Mouse (Mus musculus): ENCODE data around the gene Zfp653. TPM values are rescaled to one million over a fixed set of nuclear protein-coding genes. Genes with fewer than 3 reads are reported as not detected.
"Not testable (repeated sequence)": the region's sequence is repeated elsewhere in the genome, so short reads cannot be mapped to it uniquely, and the experiment has no call there.

Zfp653 gene
- polyA plus RNA-seq, 1 experiment from 2014 or later: 14.2 TPM

DNA sequence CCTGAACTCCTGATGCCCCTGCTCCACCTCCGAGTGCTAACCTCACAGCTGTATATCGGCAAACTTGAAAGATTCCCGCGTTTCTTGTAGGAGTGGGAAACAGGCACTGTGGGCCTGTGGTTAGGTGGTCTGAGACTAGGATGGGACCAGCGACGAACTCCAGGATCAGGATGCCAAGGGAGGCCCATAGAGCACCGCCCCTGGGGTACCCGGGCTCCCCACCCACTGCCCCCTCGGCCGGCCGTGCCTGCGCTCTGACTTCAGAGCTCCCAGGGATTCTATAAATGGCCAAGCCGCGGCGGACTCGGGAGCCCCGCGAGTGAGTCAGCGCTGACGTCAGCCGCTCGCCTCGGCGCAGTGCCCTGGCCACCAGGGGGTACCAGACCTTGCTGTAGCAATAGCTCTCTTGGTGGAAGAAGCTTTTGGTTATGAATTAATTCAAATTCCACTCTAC lies 24.7 kb upstream of the Zfp653 start:
- Histone ChIP-seq H3K36me3 (ENCODE audit: insufficient read depth, low read length) (no peaks in the 10 kb centered on the region), H3K4me2 (replicated peaks; ENCODE audit: low read depth, low read length) (peak overlapping the region; percentile 55), H3K27ac (ENCODE audit: low read length) (no peak overlapping the region), H3K27me3 (ENCODE audit: insufficient read depth, low read length) (peaks cover 21% of the 10 kb centered on the region), H3K9me3 (ENCODE audit: low read length) (no peaks in the 10 kb centered on the region), H3K4me3 (ENCODE audit: low read length) (peak overlapping the region; percentile 33), H3K4me1 (ENCODE audit: insufficient read depth, low read length) (no peaks in the 10 kb centered on the region), H3K9ac (replicated peaks; ENCODE audit: low read length) (peak overlapping the region; percentile 29)
- 1% methylated on average over 24 of the region's 24 CpGs for WGBS
- ATAC-seq (ENCODE audit: low FRiP score, low TSS enrichment): peak; percentile 69; the same call in 1 of the 2 replicates

DNA sequence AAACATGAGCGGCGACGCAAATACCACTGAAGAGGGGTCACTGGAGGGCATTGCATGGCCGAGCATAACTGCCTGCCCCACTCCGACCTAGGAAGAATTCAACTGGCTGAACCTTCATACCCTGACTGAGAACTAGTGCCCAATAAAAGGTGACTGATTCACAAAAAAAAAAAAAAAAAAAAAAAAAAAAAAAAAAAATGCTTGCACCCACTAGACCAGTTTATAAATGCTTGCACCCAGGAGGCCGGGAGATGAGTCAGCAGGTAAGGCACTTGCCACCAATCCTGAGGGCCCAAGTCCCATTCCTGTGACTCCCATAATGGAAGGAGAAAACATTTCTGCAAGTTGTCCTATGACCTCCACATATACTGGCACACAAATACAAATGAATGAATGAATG lies 21.6 kb upstream of the Zfp653 start:
- Histone ChIP-seq H3K27me3 (ENCODE audit: insufficient read depth, low read length) (no peaks in the 10 kb centered on the region), H3K4me2 (replicated peaks; ENCODE audit: low read depth, low read length) (no peak overlapping the region), H3K4me3 (ENCODE audit: low read length) (no peak overlapping the region), H3K9me3 (ENCODE audit: low read length) (no peaks in the 10 kb centered on the region), H3K36me3 (ENCODE audit: insufficient read depth, low read length) (no peaks in the 10 kb centered on the region), H3K4me1 (ENCODE audit: insufficient read depth, low read length) (no peaks in the 10 kb centered on the region), H3K9ac (replicated peaks; ENCODE audit: low read length) (no peak overlapping the region), H3K27ac (ENCODE audit: low read length) (no peak overlapping the region)
- no peak for ATAC-seq (ENCODE audit: low FRiP score, low TSS enrichment)
- WGBS: 90% methylated on average over 6 of the region's 6 CpGs

DNA sequence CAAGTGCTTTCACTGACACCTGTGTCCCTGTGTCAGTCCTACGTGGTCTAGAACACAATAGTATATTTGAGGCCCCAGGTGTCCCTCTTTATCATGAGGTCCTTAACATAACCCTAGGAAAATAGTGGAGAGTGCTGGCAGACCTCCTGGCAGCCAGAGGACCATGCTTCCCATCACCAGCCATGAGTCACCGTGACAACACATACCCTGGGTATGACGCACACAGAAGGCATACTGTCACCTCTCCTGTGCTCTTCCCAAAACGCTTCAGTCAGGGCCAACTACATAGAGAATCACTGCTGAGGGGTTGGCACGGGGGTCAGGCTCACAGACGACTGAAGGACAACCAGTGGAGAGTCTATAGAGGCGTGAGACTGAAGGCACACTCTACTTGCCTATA lies 18.8 kb upstream of the Zfp653 start:
- no peak for ATAC-seq (ENCODE audit: low FRiP score, low TSS enrichment)
- WGBS: 90% methylated on average over 7 of the region's 7 CpGs

DNA sequence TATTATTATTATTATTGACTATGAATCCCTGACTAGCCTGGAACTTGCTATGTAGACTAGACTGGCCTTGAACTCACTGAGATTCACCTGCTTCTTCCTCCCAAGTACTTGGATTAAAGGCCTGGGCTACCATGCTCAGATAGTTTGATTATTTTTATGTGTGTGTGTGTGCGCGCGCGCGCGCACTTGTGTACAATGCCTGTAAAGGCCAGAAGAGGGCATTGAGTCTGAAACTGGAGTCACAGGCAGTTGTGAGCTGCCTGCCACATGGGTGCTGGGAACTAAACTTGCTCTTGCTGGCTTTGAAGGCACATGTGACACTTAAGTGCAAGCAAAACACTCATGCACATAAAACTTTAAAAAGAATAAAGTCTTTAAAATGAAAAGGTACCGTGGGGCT lies 18.1 kb upstream of the Zfp653 start:
- Histone ChIP-seq H3K4me2 (replicated peaks; ENCODE audit: low read depth, low read length) (no peak overlapping the region), H3K9ac (replicated peaks; ENCODE audit: low read length) (no peak overlapping the region), H3K9me3 (ENCODE audit: low read length) (no peaks in the 10 kb centered on the region), H3K4me3 (ENCODE audit: low read length) (no peak overlapping the region), H3K36me3 (ENCODE audit: insufficient read depth, low read length) (no peaks in the 10 kb centered on the region), H3K27me3 (ENCODE audit: insufficient read depth, low read length) (no peaks in the 10 kb centered on the region), H3K27ac (ENCODE audit: low read length) (no peak overlapping the region), H3K4me1 (ENCODE audit: insufficient read depth, low read length) (peaks cover 11% of the 10 kb centered on the region)
- no peak for ATAC-seq (ENCODE audit: low FRiP score, low TSS enrichment)
- WGBS: 97% methylated on average over 7 of the region's 7 CpGs

More for the DNA sequence above, 18.8 kb upstream of the Zfp653 start:
- no peak overlapping the region for H3K27ac ChIP-seq (ENCODE audit: low read length)
- no peaks in the 10 kb centered on the region for H3K27me3 ChIP-seq (ENCODE audit: insufficient read depth, low read length)
- no peaks in the 10 kb centered on the region for H3K36me3 ChIP-seq (ENCODE audit: insufficient read depth, low read length)
- H3K4me2 ChIP-seq (replicated peaks; ENCODE audit: low read depth, low read length): no peak overlapping the region
- no peak overlapping the region for H3K4me3 ChIP-seq (ENCODE audit: low read length)
- peaks cover 6% of the 10 kb centered on the region for H3K4me1 ChIP-seq (ENCODE audit: insufficient read depth, low read length)
- no peak overlapping the region for H3K9ac ChIP-seq (replicated peaks; ENCODE audit: low read length)
- H3K9me3 ChIP-seq (ENCODE audit: low read length): no peaks in the 10 kb centered on the region

DNA sequence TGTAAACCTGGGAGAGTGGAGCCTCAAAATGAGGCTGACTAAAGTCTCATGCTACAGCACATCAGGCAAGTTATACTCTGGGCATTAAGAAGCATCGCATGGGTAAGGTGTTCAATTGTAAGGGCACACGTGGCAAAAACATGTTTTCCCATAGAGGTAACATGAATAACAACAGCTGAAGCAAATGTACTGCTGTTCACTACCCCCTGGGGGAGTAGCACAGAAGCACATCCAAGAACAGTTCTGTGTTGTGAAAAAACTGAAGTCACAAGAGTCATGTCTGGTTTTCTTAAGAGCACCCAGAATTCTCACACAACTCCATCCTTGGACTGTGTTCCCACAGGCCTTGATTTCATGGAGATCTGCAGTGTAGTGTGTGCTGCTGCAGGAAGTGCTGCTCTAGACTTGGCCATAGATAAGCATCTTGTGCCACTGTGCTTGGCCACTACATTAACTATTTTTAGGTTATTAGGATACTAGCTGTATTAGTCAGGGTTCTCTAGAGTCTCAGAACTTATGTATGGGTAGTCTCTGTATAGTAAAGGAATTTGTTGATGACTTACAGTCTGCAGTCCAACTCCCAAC lies 15.9 kb upstream of the Zfp653 start:
- Histone ChIP-seq H3K4me3 (ENCODE audit: low read length) (no peak overlapping the region), H3K4me2 (replicated peaks; ENCODE audit: low read depth, low read length) (no peak overlapping the region), H3K36me3 (ENCODE audit: insufficient read depth, low read length) (no peaks in the 10 kb centered on the region), H3K27ac (ENCODE audit: low read length) (no peak overlapping the region), H3K9me3 (ENCODE audit: low read length) (no peaks in the 10 kb centered on the region), H3K4me1 (ENCODE audit: insufficient read depth, low read length) (peaks cover 17% of the 10 kb centered on the region), H3K27me3 (ENCODE audit: insufficient read depth, low read length) (no peaks in the 10 kb centered on the region), H3K9ac (replicated peaks; ENCODE audit: low read length) (no peak overlapping the region)
- 90% methylated on average over 2 of the region's 2 CpGs for WGBS
- no peak for ATAC-seq (ENCODE audit: low FRiP score, low TSS enrichment)

DNA sequence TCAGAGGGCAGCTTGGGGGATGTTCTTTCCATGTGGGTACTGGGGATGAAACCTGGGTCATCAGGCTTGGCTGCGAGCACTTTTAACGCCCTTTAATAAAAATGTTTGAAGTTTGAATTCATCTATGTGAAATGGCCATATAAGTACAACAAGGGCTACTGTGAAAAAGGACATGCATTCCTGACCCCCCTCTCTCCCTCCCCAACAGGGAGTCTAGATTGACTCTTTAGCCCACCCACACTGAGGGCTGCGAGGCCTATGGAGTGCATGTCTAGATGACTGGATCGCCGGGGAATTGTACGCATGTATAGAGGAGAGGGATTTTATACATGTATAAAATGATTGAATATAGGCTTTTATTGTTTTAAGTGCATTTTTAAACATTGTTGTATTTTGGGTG lies 14.8 kb upstream of the Zfp653 start:
- peak overlapping the region; percentile 82 for H3K9ac ChIP-seq (replicated peaks; ENCODE audit: low read length)
- no peaks in the 10 kb centered on the region for H3K27me3 ChIP-seq (ENCODE audit: insufficient read depth, low read length)
- peak overlapping the region; percentile 75 for H3K27ac ChIP-seq (ENCODE audit: low read length)
- peak overlapping the region; percentile 89 for H3K4me3 ChIP-seq (ENCODE audit: low read length)
- H3K4me1 ChIP-seq (ENCODE audit: insufficient read depth, low read length): peaks cover 17% of the 10 kb centered on the region
- WGBS: 54% methylated on average over 6 of the region's 6 CpGs
- 0 out of 2 replicates have a peak, but pooled peaks have one; percentile 5 for ATAC-seq (ENCODE audit: low FRiP score, low TSS enrichment)
- H3K4me2 ChIP-seq (replicated peaks; ENCODE audit: low read depth, low read length): peak overlapping the region; percentile 74
- no peaks in the 10 kb centered on the region for H3K9me3 ChIP-seq (ENCODE audit: low read length)
- no peaks in the 10 kb centered on the region for H3K36me3 ChIP-seq (ENCODE audit: insufficient read depth, low read length)

DNA sequence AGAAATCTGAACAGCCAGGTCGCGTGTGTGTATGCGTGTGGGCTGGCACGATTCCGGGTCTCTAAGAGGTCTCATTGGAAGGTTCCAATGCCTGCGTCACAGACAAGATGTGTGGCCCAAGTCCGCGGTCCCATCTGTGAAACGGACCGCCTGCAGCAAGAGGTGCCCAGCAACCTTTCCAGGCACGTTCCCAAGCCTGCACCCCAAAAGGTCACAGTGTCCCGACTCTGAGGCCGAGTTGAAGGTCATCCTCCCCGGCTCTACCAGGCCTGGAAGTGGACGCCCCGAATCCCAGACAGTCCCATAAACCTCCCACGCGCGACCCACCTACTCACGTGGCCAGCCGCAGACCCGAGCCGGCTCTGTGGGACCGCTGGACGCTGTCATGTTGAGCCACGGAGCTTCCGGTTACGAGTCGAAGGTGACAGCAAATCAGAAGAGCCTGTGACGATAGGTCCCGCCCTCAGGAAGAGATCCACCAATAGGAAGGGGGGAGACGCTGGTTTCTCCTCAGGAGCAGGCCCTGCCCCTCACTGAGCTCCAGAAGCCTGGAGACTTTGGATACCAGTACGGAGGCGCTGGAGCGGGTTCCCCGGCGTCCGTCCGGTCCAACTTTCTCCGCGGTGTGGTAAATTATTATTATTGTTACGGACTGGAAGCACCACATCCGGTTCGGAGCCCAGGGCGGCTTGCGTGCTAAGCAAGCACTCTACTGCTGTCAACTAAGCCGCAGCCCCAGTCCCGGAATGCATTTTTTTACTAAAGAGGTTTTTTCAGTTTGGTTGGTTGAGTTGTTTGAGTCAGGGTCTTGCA lies 14.1 kb upstream of the Zfp653 start, which contains the start of gene Ecsit:
Ecsit (minus strand) TSS at position 417 of the 813 bp plus-strand sequence.
- Histone ChIP-seq H3K4me2 (replicated peaks; ENCODE audit: low read depth, low read length) (peak within 1 kb of the TSS; percentile 74), H3K9me3 (ENCODE audit: low read length) (no peaks in the 10 kb centered on the region), H3K4me1 (ENCODE audit: insufficient read depth, low read length) (peaks cover 17% of the 10 kb centered on the region), H3K9ac (replicated peaks; ENCODE audit: low read length) (peak within 1 kb of the TSS; percentile 82), H3K36me3 (ENCODE audit: insufficient read depth, low read length) (no peaks in the 10 kb centered on the region), H3K27me3 (ENCODE audit: insufficient read depth, low read length) (no peaks in the 10 kb centered on the region), H3K27ac (ENCODE audit: low read length) (peak within 1 kb of the TSS; percentile 75), H3K4me3 (ENCODE audit: low read length) (peak within 1 kb of the TSS; percentile 89)
- under 1% methylated on average over 48 of the region's 48 CpGs for WGBS
- ATAC-seq (ENCODE audit: low FRiP score, low TSS enrichment): peak; percentile 99

DNA sequence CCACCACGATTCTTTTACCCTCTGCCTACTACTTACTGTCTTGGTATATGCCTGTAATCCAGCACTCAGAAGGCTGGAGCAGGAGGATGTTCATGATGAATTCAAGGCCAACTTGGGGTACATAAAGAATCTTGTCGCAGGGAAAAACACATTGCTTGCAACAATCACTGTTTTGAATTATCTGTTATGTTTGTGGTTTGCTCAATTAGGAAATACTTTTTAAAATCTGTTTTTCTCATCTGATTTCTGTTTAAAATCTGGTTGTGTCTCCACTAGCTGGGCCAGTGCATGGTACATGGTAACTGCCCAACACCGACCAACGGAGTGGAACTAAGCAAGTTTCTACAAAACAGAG lies 13.5 kb upstream of the Zfp653 start:
- no peaks in the 10 kb centered on the region for H3K27me3 ChIP-seq (ENCODE audit: insufficient read depth, low read length)
- peak overlapping the region; percentile 75; the same call in 1 of the 2 replicates for H3K27ac ChIP-seq (ENCODE audit: low read length)
- H3K36me3 ChIP-seq (ENCODE audit: insufficient read depth, low read length): no peaks in the 10 kb centered on the region
- H3K4me3 ChIP-seq (ENCODE audit: low read length): peak overlapping the region; percentile 89
- H3K4me1 ChIP-seq (ENCODE audit: insufficient read depth, low read length): peaks cover 17% of the 10 kb centered on the region
- WGBS: 23% methylated on average over 4 of the region's 4 CpGs
- no peak for ATAC-seq (ENCODE audit: low FRiP score, low TSS enrichment)
- H3K9ac ChIP-seq (replicated peaks; ENCODE audit: low read length): peak overlapping the region; percentile 82
- H3K9me3 ChIP-seq (ENCODE audit: low read length): no peaks in the 10 kb centered on the region
- H3K4me2 ChIP-seq (replicated peaks; ENCODE audit: low read depth, low read length): peak overlapping the region; percentile 74

DNA sequence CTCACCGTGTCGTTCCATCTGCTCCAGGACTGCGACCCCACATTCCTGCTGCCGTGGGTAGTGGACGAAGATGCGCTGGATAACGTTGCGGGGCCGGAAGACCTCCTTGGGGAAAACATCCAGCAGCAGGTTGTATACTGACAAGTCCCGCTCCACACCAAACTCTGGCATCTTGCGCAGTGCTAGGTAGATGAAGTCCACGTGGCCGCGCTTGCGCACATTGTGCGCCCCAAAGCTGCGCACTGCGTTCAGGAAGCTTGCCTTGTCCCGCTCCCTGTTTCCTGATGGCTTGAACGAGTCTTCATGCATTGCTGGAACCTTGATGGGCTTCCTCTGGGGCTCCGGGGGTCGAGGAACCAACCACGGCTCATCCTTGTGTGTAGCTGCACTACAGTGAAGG lies 5.0 kb upstream of the Zfp653 start:
- H3K4me1 ChIP-seq (ENCODE audit: insufficient read depth, low read length): no peaks in the 10 kb centered on the region; the same call in 1 of the 2 replicates
- H3K4me3 ChIP-seq (ENCODE audit: low read length): no peak overlapping the region
- no peak overlapping the region for H3K27ac ChIP-seq (ENCODE audit: low read length)
- no peak for ATAC-seq (ENCODE audit: low FRiP score, low TSS enrichment)
- 90% methylated on average over 23 of the region's 23 CpGs for WGBS
- no peak overlapping the region for H3K4me2 ChIP-seq (replicated peaks; ENCODE audit: low read depth, low read length)
- no peaks in the 10 kb centered on the region for H3K9me3 ChIP-seq (ENCODE audit: low read length)
- no peak overlapping the region for H3K9ac ChIP-seq (replicated peaks; ENCODE audit: low read length)
- no peaks in the 10 kb centered on the region for H3K27me3 ChIP-seq (ENCODE audit: insufficient read depth, low read length)
- 0 out of 2 replicates have a peak, but pooled peaks cover 17% of the 10 kb centered on the region for H3K36me3 ChIP-seq (ENCODE audit: insufficient read depth, low read length)

DNA sequence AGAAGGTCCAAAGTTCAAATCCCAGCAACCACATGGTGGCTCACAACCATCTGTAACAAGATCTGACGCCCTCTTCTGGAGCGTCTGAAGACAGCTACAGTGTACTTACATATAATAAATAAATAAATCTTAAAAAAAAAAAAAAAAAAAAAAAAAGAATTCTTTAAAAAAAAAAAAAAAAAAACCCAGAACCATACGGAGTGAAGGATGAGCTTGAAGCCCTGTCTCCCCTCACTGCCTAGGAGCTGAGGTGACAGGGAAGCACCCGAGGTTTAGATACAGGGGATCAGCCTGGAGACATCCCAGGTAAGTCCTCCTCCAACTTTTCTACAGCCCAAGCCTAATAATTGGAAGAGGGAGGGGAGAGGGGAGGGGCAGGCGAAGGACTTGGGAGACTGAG lies 4.6 kb upstream of the Zfp653 start:
- not testable (repeated sequence) for H3K9me3 ChIP-seq (ENCODE audit: low read length); H3K9ac ChIP-seq (replicated peaks; ENCODE audit: low read length); H3K4me2 ChIP-seq (replicated peaks; ENCODE audit: low read depth, low read length); H3K27me3 ChIP-seq (ENCODE audit: insufficient read depth, low read length); ATAC-seq (ENCODE audit: low FRiP score, low TSS enrichment); H3K4me1 ChIP-seq (ENCODE audit: insufficient read depth, low read length); H3K4me3 ChIP-seq (ENCODE audit: low read length); H3K27ac ChIP-seq (ENCODE audit: low read length)
- 62% methylated on average over 5 of the region's 5 CpGs for whole genome bisulfite sequencing
- 0 out of 2 replicates have a peak, but pooled peaks cover 17% of the 10 kb centered on the region for H3K36me3 ChIP-seq (ENCODE audit: insufficient read depth, low read length)
